Mouse (Mus musculus) cerebellum, adult 11-12 months (tissue): Measurements from ENCODE around the gene D330020A13Rik.
A peak's percentile ranks its signal among the peaks of the same experiment; 100 is the strongest.

Experiments used
- DNase-seq: peaks from one replicate; pipeline ENCODE4 v3.0.0; 2022

D330020A13Rik gene

DNA sequence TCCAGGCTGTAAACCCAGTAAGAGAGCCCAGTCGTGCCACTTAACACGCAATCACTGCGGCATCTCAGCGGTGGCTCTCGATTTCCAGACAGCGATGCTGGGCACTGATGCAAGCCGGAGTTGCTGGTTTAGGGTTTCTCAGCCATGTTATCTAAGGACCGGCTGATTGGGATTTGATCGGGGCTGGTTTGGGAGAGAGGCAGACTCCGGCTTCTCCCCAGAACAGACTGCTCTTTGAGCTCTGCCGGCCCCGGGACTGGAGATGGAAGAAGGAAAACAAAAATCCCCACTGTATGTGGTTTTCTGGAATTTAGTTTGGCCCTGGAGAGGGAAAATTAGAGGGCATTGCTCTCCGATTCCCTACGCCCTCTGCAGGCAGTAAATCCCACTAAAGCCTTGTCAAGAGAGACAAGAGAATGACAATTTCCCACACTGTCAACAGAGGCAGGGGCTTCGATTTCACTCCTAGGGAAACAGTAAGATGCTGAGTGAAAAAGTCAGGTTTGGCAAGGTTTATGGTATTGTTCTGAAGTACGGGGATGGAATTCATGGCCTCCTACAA is 8.7 kb downstream of the D330020A13Rik start:
- no peak for DNase-seq

DNA sequence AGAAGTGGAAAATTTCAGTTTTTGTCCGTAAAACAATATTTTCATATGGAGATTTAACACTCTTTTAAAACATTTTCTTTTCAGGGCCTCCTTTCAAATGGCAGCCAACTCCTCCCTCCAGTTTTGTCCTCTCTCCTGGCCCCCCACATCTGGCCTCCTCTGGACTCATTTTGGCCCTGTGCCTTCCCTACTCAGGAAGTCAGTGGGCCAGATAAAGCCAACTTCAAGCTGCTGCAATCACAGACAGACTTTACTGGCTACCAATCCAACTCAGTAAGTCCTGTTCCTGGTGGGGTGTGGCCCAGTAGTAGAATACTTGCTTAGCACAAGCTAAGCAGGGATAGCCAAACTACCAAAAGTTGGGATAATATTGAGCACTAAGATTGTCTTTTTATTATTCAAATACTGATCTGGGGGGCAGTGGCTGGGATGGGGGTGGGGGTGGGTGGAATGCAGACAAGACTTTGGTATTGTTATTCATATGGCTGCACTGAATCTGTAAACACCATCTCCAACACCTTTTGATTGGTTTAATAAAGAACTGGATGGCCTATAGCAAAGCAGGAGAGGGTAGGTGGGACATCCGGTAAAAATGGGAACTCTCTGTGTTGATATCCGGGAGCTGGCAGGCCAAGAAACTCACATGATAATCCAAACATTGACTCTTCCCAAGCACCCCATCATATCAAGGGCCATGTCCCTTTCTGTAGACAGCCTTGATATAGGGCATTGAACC is 12.9 kb downstream of the D330020A13Rik start:
- DNase-seq: no peak

DNA sequence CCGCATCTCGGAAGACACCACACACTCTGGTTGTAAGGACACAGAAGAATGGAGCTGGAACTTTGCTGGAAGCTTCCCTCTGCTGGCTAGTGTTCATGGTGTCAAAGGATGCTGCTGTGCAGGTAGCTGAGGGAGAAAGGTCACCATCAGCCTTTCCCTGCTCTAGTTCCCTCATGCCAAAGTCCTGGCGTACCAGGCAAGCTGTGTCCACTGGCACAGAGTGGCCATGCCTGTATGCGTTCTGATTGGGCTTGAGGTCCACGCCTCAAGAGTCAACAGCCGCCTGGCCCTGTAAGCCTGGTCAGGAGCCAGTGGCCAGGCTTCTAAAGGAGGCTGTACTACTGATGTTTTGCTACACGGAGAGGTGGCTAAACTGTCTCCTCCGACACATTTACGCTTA is 15.2 kb downstream of the D330020A13Rik start:
- DNase-seq: no peak

DNA sequence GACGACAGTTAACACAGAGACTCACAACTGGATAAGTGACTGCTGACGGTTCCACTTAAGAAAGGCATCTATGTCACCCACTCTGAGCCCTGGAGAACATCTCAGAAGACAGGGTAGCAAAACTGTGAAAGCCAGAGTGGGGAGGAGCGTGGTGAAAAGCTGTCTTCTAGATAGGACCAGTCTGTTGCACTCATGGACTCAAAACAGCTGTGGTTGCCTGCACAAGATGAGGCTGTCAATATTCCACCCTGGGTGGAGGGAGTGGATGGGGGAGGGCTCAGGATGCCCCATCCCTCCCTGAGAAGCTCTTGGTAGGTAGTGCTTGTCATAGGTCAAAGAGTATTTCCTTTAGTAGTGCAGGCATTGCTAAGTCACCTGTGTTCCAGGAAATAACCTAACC is 15.6 kb downstream of the D330020A13Rik start:
- DNase-seq: no peak

DNA sequence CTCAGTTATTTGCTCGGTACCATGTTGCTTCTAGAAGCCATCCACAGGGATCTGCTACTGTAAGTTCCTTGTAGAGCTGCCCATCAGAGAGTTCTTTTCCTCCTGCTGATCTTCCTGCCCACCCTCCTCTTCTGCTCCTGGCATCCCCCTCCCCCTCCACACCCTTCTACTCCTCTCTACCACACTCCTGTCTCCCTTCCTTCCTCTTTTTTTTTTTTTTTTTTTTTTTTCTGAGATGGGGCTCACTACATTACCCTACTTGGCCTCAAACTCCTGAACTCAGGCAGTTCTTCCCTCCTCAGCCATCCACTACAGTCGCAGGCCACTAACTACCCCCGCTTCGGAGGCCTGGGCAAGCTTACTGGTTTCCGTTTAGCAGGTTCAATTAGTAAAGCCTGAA is 18.3 kb downstream of the D330020A13Rik start:
- DNase-seq: no peak

DNA sequence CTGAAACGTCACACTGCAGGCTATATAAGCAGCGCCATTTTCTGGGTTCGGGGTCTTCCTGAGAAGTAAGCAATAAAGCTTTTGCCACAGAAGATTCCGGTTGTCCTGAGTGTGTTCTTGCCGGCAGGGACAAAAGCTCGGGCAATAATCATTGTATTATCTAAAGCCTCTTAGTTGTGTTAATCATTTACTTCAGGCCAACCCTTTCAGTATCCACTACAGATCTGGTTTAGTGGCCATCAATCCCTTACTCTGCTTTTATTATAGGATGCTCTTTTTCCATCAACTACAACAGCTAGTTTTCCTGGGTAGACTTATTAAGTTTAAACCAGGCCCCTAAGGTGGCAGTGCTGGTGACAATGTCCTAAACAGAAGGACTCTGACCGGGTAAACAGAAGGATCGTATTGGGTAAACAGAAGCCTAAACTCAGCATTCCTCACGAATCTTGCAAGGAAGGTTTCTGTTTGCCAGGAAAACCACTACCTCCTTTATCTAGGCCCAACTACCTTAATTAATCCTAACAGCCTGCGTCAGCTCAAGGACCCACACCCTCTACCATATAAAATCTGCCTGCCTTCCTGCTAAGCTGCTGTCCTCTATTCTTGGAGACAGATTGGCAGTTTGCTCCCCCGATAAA is 24.3 kb downstream of the D330020A13Rik start:
- no peak for DNase-seq

DNA sequence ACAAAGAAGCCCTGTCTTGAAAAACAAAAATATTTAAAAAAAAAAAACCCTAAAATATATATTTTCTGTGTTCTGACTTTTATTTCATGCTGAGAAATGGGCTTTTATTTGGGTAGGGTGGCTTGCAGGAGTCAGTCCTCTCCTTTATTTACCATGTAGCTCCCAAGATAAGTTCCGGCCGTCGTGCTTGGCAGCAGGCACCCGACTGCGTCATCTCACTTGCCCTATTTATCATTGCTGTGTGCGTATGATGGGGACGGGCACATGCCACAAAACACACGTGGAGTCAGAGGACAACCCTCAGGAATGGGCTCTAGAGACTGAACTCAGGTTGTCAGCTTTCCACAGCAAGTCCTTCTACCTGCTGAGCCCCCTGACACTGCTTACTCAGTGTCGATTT is 25.0 kb downstream of the D330020A13Rik start:
- no peak for DNase-seq

DNA sequence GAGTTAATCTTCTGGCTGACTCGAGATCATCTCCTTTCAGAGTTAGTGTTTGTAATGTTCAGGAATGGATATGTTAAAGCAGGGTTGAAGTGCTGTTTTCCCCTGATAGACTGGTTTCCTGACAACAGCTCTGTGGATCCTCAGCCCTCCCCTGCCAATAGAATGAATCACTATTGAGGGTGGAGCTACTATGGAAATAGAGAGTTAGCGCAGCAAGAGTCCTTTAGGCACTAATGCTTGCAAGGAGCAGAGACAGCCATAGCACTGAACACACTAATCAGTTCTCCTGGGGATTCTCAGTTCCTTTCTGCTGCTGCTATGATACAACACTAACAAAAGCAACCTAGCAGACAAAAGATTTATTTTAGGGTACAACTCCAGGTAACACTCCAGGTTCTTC is 26.2 kb downstream of the D330020A13Rik start:
- DNase-seq: no peak

DNA sequence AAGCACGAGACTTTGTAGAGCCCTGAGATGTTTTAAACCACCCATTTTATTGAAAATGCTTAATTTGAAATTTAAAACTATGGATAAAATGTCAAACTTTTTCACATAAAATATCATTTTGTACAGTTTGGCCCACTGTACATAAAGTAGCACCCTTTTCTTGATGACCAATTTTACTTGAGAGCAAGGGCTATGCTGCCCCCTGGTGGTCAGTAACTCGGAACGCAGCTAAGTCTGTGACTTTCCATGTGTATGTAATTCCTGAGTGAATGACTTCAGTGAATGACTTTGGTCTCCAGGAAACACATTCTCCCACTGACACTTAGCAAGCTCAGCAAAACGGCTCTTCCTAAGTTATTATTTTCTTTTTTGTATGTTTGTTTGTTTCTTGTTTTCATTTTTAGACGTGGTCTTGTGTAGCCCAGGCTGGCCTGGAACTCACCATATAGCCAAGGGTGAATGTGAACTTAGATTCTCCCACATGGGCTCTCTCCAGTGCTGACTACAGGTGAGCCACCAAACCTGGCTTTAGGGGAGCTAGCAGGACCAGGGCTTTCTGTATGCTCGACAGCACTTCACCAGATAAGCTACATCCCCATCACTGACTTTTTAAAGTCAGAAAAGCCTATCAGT is 30.2 kb downstream of the D330020A13Rik start:
- peak; percentile 30 for DNase-seq

DNA sequence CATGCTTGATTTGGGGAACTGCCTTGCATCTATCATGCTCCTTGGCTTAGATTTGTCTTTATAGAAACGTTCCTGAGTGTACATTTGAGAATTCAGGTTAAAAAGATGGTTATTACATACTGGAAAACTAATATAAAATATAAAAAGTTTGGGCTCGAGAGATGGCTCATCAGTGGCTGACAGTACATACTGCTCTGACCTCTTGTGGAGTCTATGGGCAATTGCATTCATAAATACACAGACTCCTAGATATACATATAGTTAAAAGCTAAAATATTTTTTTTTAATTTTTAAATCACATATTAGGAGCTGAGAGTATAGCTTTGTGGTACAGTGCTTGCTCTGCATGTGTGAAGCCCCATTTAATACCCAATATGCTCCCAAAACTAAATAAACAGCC is 38.2 kb downstream of the D330020A13Rik start:
- DNase-seq: no peak

DNA sequence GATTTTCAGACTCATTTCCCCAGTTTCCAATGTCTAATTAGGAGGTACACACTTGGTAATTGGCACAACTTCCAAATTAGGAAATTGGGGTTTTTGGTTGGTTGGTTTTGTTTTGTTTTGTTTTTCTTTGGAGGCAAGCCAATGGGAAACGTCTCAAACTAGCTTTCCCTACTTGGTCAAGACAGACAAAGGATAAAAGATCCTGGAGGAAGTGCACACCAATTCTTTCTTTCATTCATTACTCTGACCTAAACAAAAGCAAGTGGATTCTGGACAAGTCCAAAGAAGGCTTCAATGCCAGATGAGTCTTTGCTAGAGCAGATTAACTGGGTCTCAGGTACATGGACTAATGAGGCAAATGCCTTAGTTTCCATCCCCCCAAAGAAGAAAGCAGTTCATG is 49.8 kb downstream of the D330020A13Rik start:
- no peak for DNase-seq
